Mouse (Mus musculus): Measurements from ENCODE around the gene H2-D1.

DNA sequence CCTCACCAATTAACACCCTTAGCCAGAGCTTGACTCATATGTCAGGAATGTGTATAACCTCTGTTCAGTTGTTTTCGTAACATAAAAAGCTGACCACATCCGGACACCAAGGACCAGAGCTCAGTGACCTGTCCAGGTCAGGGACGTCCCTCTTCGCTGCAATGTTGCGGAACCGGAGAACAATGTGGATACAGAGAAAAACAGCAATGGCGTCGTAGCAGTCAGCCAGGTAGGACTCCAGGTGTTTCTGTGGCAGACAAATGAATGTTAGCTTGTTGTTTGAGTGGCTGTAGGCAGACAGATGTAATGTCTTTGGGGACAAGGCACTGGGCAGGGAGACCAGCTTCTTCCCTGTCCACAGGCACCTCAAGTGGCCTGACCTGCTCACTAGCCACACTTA, 15.5 kb downstream of the H2-D1 start:
- no peak for TF ChIP-seq CTCF (IDR thresholded peaks at IDR 0.05; ENCODE audit: extremely low read depth, insufficient read depth, low read length)
- no peak for TF ChIP-seq POLR2A (IDR thresholded peaks at IDR 0.05; ENCODE audit: extremely low read depth, insufficient read depth, low read length)
